Mouse (Mus musculus) testis, adult 10 weeks (tissue): Measurements from ENCODE around the gene Pilrb1. TPM values are rescaled to one million over a fixed set of nuclear protein-coding genes. Genes with fewer than 3 reads are reported as not detected.

ENCODE experiments used
- polyA plus RNA-seq: library from polyadenylated mRNA; stranded (reverse); fragments of 350-450 nt; fragmentation: Illumina TruSeq; extraction: RNeasy Lipid Tissue Mini Kit (QIAGEN cat#74804); gene quantifications from one replicate; pipeline ENCODE4 v1.2.3, GENCODE M21; 2014; ENCODE audit warnings: low read depth, low replicate concordance

Pilrb1 gene
- not detected for polyA plus RNA-seq

DNA sequence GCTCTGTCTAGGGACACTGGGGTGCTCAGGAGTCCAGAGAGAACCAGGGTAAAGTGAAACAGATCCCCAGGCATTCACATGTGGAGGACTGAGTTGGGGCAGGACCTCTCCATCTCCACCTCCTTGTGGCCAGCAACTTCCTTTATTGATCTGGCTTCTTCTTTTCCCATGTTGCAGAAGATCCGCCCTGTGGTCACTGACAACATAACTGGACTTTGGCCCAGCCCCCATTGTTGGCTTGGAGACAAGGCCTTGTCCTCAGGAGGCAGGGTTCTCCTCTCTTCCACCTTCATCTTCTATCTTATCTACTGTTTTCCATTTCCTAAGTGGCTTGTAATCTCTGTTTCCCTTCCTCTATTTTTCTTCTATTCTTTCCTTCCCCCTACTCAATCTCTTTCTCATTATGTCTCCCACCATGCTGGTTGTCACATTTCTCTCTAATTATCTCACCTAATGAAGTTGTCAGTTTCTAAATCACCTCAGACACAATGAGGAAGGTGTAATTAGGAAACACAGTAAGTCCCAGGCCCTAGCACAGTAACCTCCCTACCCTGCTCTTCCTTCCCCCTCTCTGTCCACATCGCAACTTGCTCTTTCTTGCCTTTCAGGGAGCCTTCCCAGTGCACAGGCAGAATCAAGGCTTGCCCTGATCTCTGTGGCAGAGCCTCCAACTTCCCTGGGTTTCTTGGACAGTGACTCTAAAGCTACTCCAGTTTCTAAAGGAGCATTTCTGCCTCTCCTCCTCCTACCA is at the start of gene Pilrb1:
Gene Pilrb1, minus strand, starts transcription at position 147 of the 751 bp plus-strand sequence.

DNA sequence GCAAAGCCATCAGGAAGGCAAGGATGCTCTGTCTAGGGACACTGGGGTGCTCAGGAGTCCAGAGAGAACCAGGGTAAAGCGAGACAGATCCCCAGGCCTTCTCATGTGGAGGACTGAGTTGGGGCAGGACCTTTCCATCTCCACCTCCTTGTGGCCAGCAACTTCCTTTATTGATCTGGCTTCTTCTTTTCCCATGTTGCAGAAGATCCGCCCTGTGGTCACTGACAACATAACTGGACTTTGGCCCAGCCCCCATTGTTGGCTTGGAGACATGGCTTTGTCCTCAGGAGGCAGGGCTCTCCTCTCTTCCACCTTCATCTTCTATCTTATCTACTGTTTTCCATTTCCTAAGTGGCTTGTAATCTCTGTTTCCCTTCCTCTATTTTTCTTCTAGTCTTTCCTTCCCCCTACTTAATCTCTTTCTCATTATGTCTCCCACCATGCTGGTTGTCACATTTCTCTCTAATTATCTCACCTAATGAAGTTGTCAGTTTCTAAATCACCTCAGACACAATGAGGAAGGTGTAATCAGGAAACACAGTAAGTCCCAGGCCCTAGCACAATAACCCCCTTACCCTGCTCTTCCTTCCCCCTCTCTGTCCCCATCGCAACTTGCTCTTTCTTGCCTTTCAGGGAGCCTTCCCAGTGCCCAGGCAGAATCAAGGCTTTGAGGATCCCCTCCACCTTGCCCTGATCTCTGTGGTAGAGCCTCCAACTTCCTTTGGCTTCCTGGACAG is 13.9 kb upstream of the Pilrb1 start, which contains the start of gene Pilrb2:
Gene Pilrb2, minus strand, starts transcription at position 172 of the 737 bp plus-strand sequence.

DNA sequence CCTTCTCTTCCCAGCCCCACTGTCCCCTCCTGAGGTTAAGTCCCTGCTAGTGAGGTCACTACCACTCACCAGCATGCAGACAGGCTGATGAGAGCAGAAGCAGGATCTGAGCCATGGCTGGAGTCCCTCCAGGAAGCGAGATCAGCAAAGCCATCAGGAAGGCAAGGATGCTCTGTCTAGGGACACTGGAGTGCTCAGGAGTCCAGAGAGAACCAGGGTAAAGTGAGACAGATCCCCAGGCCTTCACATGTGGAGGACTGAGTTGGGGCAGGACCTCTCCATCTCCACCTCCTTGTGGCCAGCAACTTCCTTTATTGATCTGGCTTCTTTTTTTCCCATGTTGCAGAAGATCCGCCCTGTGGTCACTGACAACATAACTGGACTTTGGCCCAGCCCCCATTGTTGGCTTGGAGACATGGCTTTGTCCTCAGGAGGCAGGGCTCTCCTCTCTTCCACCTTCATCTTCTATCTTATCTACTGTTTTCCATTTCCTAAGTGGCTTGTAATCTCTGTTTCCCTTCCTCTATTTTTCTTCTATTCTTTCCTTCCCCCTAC is 21.9 kb downstream of the Pilrb1 start, which contains the start of gene Pilra:
Gene Pilra, minus strand, starts transcription at position 316 of the 555 bp plus-strand sequence.

Other genes with a start within 250 kb of the Pilrb1 start
- 12.9 TPM for gene Pcolce, start 244.3 kb downstream of the Pilrb1 start, polyA plus RNA-seq
- 3.5 TPM for gene Fbxo24, start 229.1 kb downstream of the Pilrb1 start, polyA plus RNA-seq
- gene Lrch4, start 229.0 kb downstream of the Pilrb1 start, polyA plus RNA-seq: 1.6 TPM
- gene Gm20605, start 228.9 kb downstream of the Pilrb1 start, polyA plus RNA-seq: 0.39 TPM
- gene Sap25, start 216.8 kb downstream of the Pilrb1 start, polyA plus RNA-seq: 1.2 TPM
- not detected for gene Irs3, start 212.4 kb downstream of the Pilrb1 start, polyA plus RNA-seq
- gene Agfg2, start 173.4 kb downstream of the Pilrb1 start, polyA plus RNA-seq: 5.5 TPM
- 0.07 TPM for gene Nyap1, start 116.5 kb downstream of the Pilrb1 start, polyA plus RNA-seq
- 7.8 TPM for gene Tsc22d4, start 112.4 kb downstream of the Pilrb1 start, polyA plus RNA-seq
- gene Ppp1r35, start 79.3 kb downstream of the Pilrb1 start, polyA plus RNA-seq: 3.4 TPM
- gene Mepce, start 70.5 kb downstream of the Pilrb1 start, polyA plus RNA-seq: 26.1 TPM
- gene Zcwpw1, start 70.3 kb downstream of the Pilrb1 start, polyA plus RNA-seq: 48.0 TPM
- gene Pilra, start 21.8 kb downstream of the Pilrb1 start, polyA plus RNA-seq: 0.38 TPM
- gene Pilrb2, start 13.7 kb upstream of the Pilrb1 start, polyA plus RNA-seq: not detected
- 0.39 TPM for gene Cyp3a13, start 63.5 kb upstream of the Pilrb1 start, polyA plus RNA-seq
- gene Gjc3, start 105.0 kb upstream of the Pilrb1 start, polyA plus RNA-seq: not detected
- gene Azgp1, start 123.4 kb upstream of the Pilrb1 start, polyA plus RNA-seq: 0.76 TPM
- 7.5 TPM for gene Smok3a, start 163.2 kb upstream of the Pilrb1 start, polyA plus RNA-seq
- gene Smok3b, start 163.3 kb upstream of the Pilrb1 start, polyA plus RNA-seq: 7.3 TPM
- gene Smok3c, start 195.1 kb upstream of the Pilrb1 start, polyA plus RNA-seq: 5.5 TPM
- 16.2 TPM for gene Zkscan1, start 227.0 kb upstream of the Pilrb1 start, polyA plus RNA-seq